Mouse (Mus musculus) forebrain, embryonic 11.5 days (tissue): Measurements from ENCODE around the gene Vldlr. TPM values are rescaled to one million over a fixed set of nuclear protein-coding genes. Genes with fewer than 3 reads are reported as not detected.

ENCODE experiments used
- ATAC-seq: fragments of 200-750 bp; cut with Nextera tagmentation; replicated peaks from 2 replicates; pipeline ENCODE4 v1.8.0; 2017; ENCODE audit warnings: moderate TSS enrichment; ENCODE audit not compliant: low FRiP score
- DNase-seq: peaks from one replicate; pipeline ENCODE4 v3.0.0-alpha.2; 2017; ENCODE audit warnings: low spot score
- H3K27ac ChIP-seq: fragments of 300-500 bp; sonication (generic); 2 replicates; pipeline ENCODE4 v1.5.1; 2014; ENCODE audit warnings: low read depth, low read length
- H3K27me3 ChIP-seq: fragments of 300-500 bp; sonication (generic); 2 replicates; pipeline ENCODE4 v1.6.1; 2014; ENCODE audit warnings: mild to moderate bottlenecking, low read length, mixed read lengths; ENCODE audit not compliant: control insufficient read depth, insufficient read depth
- H3K36me3 ChIP-seq: fragments of 300-500 bp; sonication (generic); 2 replicates; pipeline ENCODE4 v1.6.1; 2014; ENCODE audit warnings: mild to moderate bottlenecking, low read length, moderate library complexity, mixed read lengths; ENCODE audit not compliant: control insufficient read depth, insufficient read depth
- H3K4me1 ChIP-seq: fragments of 300-500 bp; sonication (generic); replicated peaks from 2 replicates; pipeline ENCODE4 v1.6.1; 2014; ENCODE audit warnings: low read length, mixed read lengths; ENCODE audit not compliant: control insufficient read depth, insufficient read depth
- H3K4me2 ChIP-seq: fragments of 300-500 bp; sonication (generic); 2 replicates; pipeline ENCODE4 v1.6.1; 2014; ENCODE audit warnings: low read depth, mild to moderate bottlenecking, low read length, moderate library complexity, mixed read lengths; ENCODE audit not compliant: severe bottlenecking
- H3K4me3 ChIP-seq: fragments of 300-500 bp; sonication (generic); 2 replicates; pipeline ENCODE4 v1.5.1; 2014; ENCODE audit warnings: low read depth, low read length
- H3K9ac ChIP-seq: fragments of 300-500 bp; sonication (generic); 2 replicates; pipeline ENCODE4 v1.6.1; 2014; ENCODE audit warnings: low read length
- H3K9me3 ChIP-seq: fragments of 300-500 bp; sonication (generic); 2 replicates; pipeline ENCODE4 v1.6.1; 2016; ENCODE audit warnings: low read length, mixed read lengths; ENCODE audit not compliant: control insufficient read depth
- WGBS: fragments of 180-500 bp; shearing (Covaris S2); extraction: QIAGEN DNeasy Blood & Tissue Kit; methylation state at CpG from one replicate; pipeline ENCODE4 v1.1.7; 2014; 5-methylcytosine and 5-hydroxymethylcytosine counted together
- polyA plus RNA-seq: library from polyadenylated mRNA; unstranded; fragments of >200 nt; fragmentation: Nextera tagmentation; extraction: Ambion mirVana; gene quantifications from 2 replicates; pipeline ENCODE4 v1.2.1, GENCODE M21; 2014

The Vldlr gene
- polyA plus RNA-seq, 1 experiment from 2014 or later: 10.6 TPM

DNA sequence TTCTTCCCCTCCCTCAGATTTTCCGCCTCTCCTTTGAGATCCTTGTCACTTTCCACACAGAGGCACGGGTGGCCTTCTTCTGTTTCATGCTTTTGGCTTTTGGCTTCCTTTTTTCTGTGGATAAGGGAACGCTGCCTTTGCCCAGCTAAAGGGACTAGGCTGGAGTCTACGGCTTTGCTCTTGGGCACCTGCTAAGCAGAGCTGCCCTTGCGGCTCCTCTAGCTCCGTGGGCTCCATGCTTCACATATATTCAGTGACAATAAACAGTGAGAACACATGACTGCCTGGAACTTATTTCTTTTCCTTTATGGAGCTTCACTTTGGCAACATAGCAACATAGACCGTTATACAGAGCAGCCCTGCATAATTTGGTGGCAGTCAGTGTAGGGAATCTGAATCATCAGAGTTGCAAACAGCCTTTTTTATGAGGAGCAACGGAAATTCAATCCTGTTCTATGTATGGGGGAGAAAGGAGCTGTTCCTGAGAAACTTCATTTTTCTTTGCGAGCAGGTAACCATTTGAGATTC, 12.5 kb upstream of the Vldlr start:
- no peaks in the 10 kb centered on the region for H3K27me3 ChIP-seq
- H3K9ac ChIP-seq: no peak overlapping the region
- WGBS: 79% methylated on average over 9 of the region's 9 CpGs
- DNase-seq: no peak
- no peaks in the 10 kb centered on the region for H3K36me3 ChIP-seq
- H3K4me1 ChIP-seq: no peaks in the 10 kb centered on the region
- H3K4me3 ChIP-seq: no peak overlapping the region
- H3K4me2 ChIP-seq: no peak overlapping the region
- H3K27ac ChIP-seq: no peak overlapping the region
- no peak for ATAC-seq
- no peaks in the 10 kb centered on the region for H3K9me3 ChIP-seq

DNA sequence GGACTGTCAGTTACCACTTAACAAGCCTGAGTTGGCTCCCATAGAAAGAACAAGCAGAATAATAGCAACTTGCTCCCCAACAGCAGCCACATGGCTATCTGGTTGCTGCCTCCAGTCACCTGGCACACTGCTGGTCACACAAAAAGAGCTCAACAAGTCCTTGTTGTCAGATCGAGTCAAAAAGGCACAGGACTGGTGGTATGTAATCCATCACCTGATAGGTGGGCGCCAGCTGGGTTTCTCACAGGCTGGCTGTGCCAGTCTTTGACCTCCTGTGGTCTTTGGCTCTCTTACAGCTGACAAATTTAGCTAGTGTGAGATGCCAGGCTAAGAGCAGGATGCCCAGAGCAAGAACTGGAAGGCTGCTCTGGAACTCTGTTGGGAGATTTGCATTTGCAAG, 5.3 kb upstream of the Vldlr start:
- no peak overlapping the region for H3K9ac ChIP-seq
- H3K4me2 ChIP-seq: no peak overlapping the region
- H3K4me1 ChIP-seq: no peaks in the 10 kb centered on the region; the same call in 1 of the 2 replicates
- no peaks in the 10 kb centered on the region for H3K36me3 ChIP-seq
- DNase-seq (no peak), ATAC-seq (no peak)
- 84% methylated on average over 2 of the region's 2 CpGs for WGBS
- no peak overlapping the region for H3K4me3 ChIP-seq
- peaks cover 7% of the 10 kb centered on the region; the same call in 1 of the 2 replicates for H3K27me3 ChIP-seq
- H3K9me3 ChIP-seq: no peaks in the 10 kb centered on the region
- H3K27ac ChIP-seq: no peak overlapping the region

DNA sequence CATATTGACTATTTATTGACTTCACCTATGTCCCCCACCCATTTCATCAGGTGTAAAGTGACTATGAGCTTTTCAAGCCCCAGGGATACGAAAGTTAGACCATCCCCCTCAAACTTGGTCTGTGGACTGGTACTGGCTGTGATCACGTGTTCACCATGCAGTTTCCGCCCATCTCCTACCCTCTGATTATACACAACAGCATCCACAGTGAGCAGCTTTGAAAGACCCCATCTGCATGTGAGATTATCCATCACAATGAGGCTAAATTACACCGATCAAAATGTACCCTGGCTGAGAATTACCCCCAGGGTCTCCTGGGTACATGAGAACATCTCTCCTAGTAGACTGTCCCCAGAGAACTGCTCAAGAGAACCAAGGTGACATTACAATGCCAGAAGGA, 688 bp upstream of the Vldlr start:
- WGBS: 68% methylated on average over 4 of the region's 4 CpGs
- Histone ChIP-seq H3K4me1 (peaks cover 9% of the 10 kb centered on the region; the same call in 1 of the 2 replicates), H3K4me2 (no peak overlapping the region), H3K27ac (no peak overlapping the region), H3K9me3 (no peaks in the 10 kb centered on the region), H3K4me3 (no peak overlapping the region), H3K9ac (no peak overlapping the region), H3K27me3 (peaks cover 7% of the 10 kb centered on the region; the same call in 1 of the 2 replicates), H3K36me3 (no peaks in the 10 kb centered on the region)
- ATAC-seq (no peak), DNase-seq (no peak)

DNA sequence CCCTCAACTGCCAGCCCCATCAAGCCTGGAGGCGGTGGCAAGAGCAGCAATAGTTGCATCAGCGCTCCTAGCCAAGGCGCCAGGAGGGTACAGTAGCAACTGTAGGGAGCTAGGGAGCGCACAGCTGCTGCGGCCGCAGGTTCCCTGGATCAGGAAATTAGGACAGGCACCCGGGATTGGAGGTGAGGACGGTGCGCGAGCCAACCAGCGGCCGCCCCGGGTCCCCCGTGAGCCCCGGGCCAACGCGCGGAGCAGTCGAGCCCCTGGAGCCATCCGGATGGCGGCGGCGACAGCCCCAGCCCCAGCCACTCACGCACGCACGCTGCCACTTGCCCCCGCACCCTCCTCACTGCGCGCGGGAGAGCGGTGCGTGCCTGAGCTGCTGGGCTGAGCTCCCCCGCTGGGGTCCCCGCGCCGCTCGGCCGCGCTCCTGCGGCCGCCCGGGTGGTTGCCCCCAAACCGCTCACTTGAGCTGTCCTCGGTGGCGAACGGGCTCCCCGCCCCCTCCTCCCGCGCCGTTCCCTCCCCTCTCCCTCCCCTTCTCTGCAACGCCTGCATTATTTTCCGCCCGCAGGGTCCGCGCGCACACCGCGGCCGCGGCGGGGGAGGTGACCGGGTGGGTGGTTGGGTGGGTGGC, 601 bp downstream of the Vldlr start:
- H3K4me2 ChIP-seq: peak overlapping the region; percentile 94
- H3K27ac ChIP-seq: peak overlapping the region; percentile 46
- H3K9ac ChIP-seq: peak overlapping the region; percentile 73
- peak overlapping the region; percentile 69 for H3K4me3 ChIP-seq
- no peaks in the 10 kb centered on the region for H3K36me3 ChIP-seq
- H3K9me3 ChIP-seq: no peaks in the 10 kb centered on the region
- peaks cover 7% of the 10 kb centered on the region; the same call in 1 of the 2 replicates for H3K27me3 ChIP-seq
- peaks cover 9% of the 10 kb centered on the region; the same call in 1 of the 2 replicates for H3K4me1 ChIP-seq
- DNase-seq (peak; percentile 86), ATAC-seq (peak; percentile 75)
- under 1% methylated on average over 51 of the region's 62 CpGs for WGBS

DNA sequence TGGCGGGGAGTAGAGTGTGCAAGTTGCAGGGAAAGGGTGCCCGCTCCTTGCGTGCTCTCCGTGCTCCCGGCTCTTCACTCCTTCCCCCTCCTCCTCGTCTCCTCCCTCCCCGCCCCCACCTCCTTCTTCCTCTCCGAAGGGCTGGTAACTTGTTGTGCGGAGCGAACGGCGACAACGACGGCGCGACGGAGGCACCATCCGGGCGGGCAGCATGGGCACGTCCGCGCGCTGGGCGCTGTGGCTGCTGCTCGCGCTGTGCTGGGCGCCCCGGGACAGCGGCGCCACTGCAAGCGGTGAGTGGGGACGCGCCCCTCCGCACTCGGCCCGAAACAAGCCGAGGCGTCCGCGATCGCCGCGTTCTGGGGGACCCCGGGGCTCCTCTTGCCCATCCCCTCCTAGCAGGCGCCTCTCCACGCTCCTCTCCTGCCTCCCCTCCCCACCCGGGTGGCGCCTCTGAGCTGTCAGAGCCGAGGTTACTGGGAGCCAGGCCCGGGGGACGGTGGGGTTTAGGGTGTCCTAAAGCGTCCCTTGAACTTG, 1.2 kb downstream of the Vldlr start:
- peak overlapping the region; percentile 69 for H3K4me3 ChIP-seq
- no peaks in the 10 kb centered on the region for H3K36me3 ChIP-seq
- ATAC-seq: peak; percentile 67
- peak; percentile 84 for DNase-seq
- H3K9me3 ChIP-seq: no peaks in the 10 kb centered on the region
- H3K27me3 ChIP-seq: peaks cover 7% of the 10 kb centered on the region; the same call in 1 of the 2 replicates
- H3K27ac ChIP-seq: peak overlapping the region; percentile 46; the same call in 1 of the 2 replicates
- peak overlapping the region; percentile 94 for H3K4me2 ChIP-seq
- H3K9ac ChIP-seq: peak overlapping the region; percentile 73
- WGBS: under 1% methylated on average over 46 of the region's 52 CpGs
- H3K4me1 ChIP-seq: peaks cover 9% of the 10 kb centered on the region; the same call in 1 of the 2 replicates

DNA sequence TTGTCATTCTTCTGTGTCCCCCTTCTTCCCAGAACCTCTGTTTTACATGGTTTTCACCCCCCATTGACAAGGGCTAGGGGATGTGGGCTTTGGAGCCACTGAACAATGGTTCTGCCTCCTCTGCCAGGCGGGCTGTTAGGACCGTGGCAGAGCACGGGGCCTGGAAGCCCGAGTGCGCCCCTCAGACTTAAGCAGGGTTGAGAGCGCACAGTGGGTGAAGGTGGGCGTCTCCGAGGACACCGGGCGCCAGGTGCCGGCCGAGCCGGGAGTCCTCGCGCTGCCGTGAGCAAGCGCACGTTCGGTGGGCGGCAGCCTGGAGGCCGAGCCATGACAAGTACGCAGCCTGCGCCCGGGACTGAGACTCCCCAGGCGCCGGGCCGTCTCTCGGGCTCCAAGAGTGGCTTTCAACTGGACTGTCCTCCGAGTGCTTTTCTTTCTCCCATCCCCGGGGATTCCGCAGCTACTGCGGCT, 1.7 kb downstream of the Vldlr start:
- peak overlapping the region; percentile 69 for H3K4me3 ChIP-seq
- no peaks in the 10 kb centered on the region for H3K9me3 ChIP-seq
- under 1% methylated on average over 32 of the region's 32 CpGs for WGBS
- H3K27me3 ChIP-seq: peaks cover 7% of the 10 kb centered on the region; the same call in 1 of the 2 replicates
- H3K9ac ChIP-seq: peak overlapping the region; percentile 73
- ATAC-seq (peak; percentile 55), DNase-seq (peak; percentile 75)
- H3K4me2 ChIP-seq: peak overlapping the region; percentile 94
- peaks cover 9% of the 10 kb centered on the region; the same call in 1 of the 2 replicates for H3K4me1 ChIP-seq
- 0 out of 2 replicates have a peak overlapping the region, but pooled peaks have one; percentile 15 for H3K27ac ChIP-seq
- H3K36me3 ChIP-seq: no peaks in the 10 kb centered on the region

DNA sequence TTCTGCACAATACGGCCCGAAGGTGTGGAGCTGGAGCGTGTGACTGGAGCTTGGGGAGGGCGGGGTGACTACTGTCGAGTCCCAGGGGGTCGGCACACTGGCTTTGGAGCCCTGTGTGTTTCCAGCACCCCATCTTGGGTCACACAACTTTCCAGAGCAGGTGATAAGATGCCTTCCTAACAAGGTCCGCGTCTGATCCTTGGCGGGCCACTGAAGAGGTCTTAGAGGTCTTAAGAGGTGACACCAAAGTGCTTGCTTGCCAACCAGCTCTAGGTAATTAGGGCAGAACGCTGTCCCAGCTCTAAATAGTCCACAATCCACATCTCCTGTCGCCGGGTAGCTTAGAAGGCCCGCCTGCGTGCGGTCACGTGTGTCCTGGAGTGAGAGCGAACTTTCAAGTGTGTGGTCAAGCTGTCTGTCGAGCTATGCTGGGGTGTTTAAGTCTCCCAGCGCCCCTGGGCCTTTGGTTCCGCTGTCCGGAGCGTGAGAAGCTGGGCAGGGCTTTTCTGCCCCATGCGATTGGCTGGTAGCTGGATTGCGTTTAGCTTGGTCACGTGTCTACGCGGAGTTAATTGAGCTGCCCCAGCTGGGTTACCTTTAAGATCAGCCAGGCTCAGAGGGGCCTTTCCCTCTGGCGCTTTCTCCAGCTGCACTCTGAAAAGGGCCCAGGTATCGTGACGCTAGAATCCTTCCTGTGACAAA, 2.4 kb downstream of the Vldlr start:
- Histone ChIP-seq H3K36me3 (no peaks in the 10 kb centered on the region), H3K27me3 (peaks cover 7% of the 10 kb centered on the region; the same call in 1 of the 2 replicates), H3K4me3 (peak overlapping the region; percentile 69), H3K9ac (peak overlapping the region; percentile 73), H3K4me1 (peaks cover 9% of the 10 kb centered on the region; the same call in 1 of the 2 replicates), H3K4me2 (peak overlapping the region; percentile 94), H3K9me3 (no peaks in the 10 kb centered on the region), H3K27ac (no peak overlapping the region)
- peak; percentile 63 for ATAC-seq
- under 1% methylated on average over 30 of the region's 30 CpGs for WGBS
- DNase-seq: peak; percentile 76

DNA sequence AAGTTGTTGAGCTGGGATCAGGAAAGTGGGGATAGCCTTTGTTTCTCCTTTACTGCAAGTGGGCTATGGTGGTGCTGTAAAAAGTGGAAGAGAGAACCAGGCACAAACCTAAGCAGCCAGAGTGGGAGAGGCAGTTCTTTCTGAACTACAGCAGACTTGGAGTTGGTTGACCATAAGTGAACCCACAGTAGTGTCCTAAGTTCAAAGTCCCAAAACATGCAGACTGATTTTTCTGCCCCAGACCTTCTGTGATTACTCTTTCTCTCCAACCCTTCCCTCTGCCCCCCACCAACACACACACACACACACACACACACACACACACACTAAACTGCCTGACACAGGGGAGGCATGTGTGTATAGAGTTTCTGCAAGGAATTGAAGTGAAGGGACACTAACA, 3.3 kb downstream of the Vldlr start:
- Histone ChIP-seq H3K4me3 (no peak overlapping the region), H3K27me3 (peaks cover 7% of the 10 kb centered on the region; the same call in 1 of the 2 replicates), H3K27ac (no peak overlapping the region), H3K36me3 (no peaks in the 10 kb centered on the region), H3K4me1 (peaks cover 9% of the 10 kb centered on the region; the same call in 1 of the 2 replicates), H3K9me3 (no peaks in the 10 kb centered on the region), H3K9ac (no peak overlapping the region), H3K4me2 (no peak overlapping the region)
- ATAC-seq (no peak), DNase-seq (no peak)
